Mouse (Mus musculus): ENCODE measurements around the gene Pgf.
A peak's percentile ranks its signal among the peaks of the same experiment; 100 is the strongest.

Pgf gene

DNA sequence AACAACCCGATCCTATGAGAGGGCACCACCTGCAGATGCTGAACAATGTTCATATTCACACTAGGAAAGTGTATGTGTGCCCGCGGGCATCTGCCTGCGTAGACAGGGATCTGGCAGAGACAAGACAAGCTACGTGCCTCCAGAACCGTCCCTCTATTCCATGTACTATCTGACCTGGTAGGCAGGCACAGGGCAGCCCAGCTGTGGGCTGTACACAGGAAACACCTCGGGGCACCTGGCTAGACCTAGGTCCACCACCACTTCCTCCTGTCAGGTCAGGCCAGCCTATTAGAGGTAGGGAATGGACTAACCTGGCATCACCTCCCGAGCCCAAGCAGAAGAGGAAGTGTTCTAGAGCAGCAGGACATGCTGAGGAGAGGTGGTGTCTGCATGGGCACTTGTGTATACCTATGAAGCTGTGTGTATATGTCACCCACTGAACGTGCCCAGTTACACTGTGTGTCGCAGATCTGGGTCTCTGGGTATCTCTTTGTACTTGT is at the start of gene Pgf:
Gene Pgf (minus strand): TSS at position 51 of the 500 bp plus-strand sequence.
- DNase-seq (ENCODE audit: low read depth in 1 of 2, low spot score in 2 of 2) = no peak

DNA sequence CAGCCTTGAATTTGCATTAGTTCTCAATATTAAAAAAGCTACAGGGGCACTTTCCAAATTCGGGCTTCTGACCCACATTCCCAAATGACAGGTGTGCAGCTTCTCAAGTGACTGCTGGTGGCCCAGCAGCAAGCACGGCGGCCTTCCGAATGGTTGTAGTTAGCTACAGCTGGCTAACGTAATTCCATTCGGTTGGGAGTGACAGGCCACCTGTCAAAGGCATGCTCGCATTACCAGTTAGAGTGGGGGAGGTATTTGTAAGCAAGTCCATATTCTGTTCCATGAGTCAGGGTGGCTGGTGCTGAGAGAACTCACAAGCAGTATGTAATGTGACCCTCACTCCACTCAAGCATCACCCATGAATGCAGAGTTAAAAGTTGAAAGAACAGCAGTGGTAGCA is 49.6 kb upstream of the Pgf start:
- no peak for DNase-seq (ENCODE audit: low read depth in 1 of 2, low spot score in 2 of 2)

DNA sequence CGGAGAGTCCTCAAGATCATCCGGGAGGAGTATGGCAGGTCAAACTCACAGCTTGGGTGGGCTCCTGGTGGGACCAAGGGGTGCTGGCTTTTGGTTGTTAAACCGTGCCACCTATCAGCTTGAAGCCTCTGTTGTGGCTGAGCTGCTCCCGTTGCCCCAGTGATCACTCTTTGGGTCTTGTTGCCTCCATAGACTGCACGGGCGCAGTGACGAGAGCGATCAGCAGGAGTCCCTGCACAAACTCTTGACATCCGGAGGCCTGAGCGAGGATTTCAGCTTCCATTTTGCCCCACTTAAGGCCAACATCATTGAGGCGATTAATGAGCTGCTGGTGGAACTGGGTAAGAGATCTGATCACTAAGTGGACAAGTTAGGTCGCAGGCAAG is 42.3 kb upstream of the Pgf start:
- no peak for DNase-seq (ENCODE audit: low read depth in 1 of 2, low spot score in 2 of 2)

DNA sequence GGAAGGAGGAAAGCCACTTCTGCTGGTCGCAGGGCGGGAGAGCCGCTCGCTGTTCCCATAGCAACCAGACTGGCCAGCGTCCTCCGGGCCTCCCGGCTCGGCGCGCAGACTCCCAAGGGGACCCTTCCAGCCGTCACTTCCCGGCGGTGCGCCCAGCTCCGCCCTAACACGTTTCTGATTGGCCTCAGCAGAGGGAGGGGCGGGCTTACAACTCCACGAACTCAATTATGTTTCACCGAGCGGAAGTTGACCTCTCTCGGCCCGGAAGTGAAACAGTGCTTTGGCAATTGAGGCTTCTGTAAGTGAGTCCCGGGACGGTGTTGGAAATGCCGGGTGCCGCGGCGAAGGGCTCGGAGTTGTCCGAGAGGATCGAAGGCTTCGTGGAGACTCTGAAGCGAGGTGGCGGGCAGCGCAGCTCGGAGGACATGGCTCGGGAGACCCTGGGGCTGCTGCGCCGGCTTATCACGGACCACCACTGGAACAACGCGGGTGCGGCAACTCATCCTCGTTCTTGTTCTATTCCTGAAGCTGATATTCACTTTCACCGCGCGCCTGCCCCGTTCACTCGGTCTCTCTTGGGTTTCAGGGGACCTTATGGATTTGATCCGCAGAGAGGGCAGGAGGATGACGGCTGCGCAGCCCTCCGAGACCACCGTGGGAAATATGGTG is 41.8 kb upstream of the Pgf start, which contains the start of gene Eif2b2:
Gene Eif2b2 (plus strand): TSS at position 246 of the 669 bp plus-strand sequence.
- peak; percentile 91 for DNase-seq (ENCODE audit: low read depth in 1 of 2, low spot score in 2 of 2)

DNA sequence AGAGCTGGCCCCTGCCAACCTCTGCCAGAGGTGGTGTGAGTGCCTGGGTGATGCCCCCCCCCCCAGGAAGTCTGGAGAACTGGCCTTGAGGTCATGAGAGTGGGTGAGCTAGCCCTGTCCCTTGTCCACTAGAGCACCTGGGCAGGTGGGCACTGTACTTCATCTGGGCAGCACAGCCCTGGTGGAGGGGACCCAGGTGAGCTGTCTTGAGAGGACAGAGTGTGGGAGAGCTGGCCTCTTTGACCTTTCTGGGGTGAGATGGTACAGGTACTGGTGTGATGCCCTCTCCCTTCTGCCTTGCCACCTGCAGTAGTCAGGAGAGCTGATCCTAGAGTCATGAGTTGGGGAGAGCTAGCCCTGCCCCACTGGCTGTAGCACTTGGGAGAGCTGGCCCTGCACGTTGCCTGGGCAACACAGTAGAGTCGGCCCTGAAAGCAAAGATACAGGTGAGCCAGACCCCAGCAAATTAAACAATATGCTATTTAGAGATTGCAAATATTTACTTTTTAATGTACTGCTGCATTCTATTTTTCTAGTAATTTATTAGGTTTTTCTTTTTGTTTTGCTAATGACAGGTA is 40.2 kb upstream of the Pgf start:
- DNase-seq (ENCODE audit: low read depth in 1 of 2, low spot score in 2 of 2) = no peak

DNA sequence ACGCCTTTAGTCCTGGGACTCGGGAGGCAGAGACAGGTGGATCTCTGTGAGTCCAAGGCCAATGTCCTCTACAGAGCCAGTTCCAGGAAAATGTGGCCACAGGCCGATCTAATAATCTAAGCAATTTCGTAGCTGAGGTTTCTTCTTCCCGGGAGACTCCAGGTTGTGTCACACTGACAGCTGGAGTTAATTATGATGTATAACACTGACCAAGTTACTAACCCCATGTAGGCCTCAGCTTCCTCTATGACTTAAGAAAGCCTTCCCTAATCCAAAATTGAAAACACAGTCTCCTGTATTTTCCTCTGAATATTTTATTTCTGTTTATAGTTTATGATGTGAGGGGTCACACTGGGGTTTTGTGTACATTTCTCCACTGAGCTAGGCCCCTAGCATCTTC is 37.4 kb upstream of the Pgf start:
- DNase-seq (ENCODE audit: low read depth in 1 of 2, low spot score in 2 of 2) = no peak

DNA sequence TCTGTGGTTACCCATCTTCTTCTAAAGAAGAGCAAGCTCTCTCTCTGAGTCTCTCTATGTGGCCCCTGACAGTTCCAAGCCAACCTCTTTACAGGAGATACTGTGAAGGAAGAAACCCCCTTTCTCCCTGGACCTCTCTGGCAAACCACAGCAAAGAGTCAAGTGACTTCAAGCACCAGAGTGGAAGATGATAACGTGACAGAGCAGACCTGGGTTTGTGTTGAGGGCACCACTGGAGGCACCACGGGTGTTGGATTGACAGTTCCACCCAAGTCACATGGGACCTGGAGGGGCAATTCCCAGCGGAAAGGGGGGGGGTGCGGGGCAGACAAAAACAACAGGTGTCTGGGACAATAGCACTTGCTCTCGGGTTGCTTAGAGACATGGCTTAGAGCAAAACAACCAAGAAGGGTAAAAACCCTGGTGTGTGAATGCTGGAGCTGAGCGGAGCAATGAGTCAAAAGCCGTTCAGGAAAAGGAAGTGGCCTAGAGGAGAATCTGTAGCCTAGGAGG is 31.2 kb upstream of the Pgf start:
- no peak for DNase-seq (ENCODE audit: low read depth in 1 of 2, low spot score in 2 of 2)

DNA sequence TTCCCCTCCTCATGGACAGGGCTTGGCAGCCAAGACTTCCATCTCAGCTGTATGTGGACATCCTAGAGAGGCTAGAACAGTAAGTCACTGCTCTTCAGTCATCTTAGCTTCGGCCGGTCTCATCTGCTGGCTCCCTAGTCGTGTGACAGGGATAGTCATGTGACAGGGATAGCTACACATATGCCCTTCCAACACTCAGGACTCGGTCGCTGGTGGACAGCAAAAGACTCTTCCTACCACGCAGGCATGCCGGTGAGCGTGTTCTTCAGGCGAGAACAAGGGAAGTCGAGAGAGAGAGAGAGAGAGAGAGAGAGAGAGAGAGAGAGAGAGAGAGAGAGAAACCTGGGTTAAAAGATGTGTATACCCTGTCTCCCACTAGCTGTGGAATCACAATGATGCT is 27.8 kb upstream of the Pgf start:
- DNase-seq (ENCODE audit: low read depth in 1 of 2, low spot score in 2 of 2) = no peak

DNA sequence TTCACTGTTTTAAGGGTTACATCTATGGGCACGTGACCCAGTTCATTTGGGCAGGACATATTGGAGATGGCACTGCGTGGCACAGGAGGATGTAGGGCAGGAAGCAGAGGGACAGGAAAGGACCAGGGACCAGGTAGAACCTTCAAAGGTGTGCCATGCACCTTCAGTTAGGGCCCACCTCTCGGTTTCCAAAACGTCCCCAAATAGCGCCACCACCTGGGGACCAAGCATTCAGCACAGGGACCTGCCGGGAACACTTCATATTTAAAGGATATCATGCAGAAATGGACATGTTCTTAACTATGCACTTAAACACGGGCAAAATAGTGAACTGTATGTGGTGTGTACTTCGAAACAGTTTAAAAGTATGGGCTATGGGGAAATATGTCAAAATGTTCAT is 26.5 kb upstream of the Pgf start:
- DNase-seq (ENCODE audit: low read depth in 1 of 2, low spot score in 2 of 2) = no peak

DNA sequence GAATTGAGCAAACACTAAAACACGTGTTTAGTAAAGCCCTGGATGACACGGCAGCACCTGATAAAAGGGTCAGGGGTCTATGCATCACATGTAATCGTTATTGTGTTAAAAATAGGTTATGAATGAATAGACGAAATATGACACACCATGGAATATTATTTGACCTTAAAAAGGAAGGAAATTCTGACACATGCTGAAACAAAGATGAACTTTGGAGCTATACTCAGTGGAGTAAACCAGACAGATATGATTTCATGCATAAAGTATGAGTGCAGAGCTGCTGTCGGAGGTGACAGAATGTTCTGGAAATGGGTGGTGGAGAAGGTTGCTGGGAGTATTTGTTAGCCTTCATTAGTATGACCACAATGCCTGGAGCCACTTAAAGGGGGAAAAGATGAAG is 26.1 kb upstream of the Pgf start:
- no peak for DNase-seq (ENCODE audit: low read depth in 1 of 2, low spot score in 2 of 2)

DNA sequence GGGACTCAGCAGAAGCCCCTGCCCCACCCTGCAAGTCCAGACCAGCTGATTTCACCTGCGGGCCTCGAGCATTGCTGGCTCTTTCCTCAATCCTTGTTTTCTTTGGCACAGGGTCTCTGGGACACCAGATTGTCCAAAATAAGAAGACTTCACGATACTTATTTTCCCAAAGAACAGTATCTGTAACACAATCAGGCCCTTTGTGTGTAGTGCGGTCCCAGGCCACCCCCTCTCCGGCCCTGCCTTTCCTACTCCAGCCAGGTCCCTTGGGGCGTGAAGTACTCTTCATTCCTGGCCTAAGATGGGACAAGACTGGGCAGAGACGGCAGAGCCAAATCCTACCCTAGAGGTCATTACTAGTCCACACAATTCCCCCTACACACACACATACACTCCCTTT is 24.6 kb upstream of the Pgf start:
- no peak for DNase-seq (ENCODE audit: low read depth in 1 of 2, low spot score in 2 of 2)

DNA sequence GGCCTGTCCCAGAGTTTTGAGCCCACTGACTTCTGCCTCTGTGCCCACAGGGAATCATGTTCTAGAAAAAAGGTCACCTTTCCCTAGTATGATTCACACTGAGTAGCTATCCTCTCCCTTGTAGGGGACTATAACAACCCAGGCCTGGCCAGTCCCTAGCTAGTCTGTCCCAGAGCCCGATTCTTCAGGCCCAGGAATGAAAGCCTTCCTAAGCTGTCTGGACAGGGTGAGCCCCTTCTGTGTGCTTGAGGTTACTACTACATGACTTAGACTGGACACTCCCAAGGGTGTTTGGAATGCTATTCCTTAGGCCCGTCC is 24.2 kb upstream of the Pgf start:
- no peak for DNase-seq (ENCODE audit: low read depth in 1 of 2, low spot score in 2 of 2)

DNA sequence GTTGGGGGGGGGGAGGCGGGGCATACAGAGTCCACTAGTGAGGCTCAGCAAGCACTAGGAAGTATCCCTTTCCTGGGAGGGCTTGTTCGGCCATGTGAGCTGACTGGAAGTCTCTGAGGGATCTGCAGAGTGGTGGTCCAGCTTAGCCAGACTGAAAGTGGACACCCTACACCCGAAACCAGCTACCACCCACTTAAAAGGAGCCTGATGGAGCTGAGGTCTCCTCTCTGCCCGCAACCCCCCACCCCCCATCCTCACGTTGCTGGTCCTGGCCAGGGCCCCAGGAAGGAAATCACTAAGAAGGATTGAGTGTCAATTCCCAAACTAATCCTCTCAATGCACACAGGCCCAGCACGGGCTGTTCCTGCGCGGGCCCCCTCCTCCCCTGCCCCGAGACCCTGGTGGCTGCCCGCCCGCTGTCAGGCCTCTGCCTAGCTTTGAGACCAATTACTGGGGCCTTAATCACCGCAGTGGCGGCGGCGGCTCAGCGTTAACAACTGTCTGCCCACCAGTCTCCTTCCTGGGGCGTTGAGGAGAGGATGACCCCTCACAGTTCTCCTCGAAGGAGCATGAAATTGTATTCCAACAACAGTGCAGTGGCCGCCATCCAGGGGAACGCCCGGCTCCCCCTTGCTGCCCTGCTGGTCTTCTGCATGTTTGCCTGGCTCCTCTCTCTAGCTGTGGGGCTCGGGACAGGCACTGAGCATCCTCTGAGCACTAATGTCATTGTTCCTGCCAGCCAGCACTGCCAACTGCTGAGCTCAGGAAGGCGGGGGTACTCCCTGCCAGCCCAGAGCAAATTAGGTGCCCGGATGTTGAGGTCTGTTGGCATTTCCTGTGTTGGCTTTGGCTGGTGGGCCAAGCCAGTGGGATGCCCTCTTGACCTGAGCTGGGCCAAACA is 23.6 kb upstream of the Pgf start:
- DNase-seq (ENCODE audit: low read depth in 1 of 2, low spot score in 2 of 2) = no peak

DNA sequence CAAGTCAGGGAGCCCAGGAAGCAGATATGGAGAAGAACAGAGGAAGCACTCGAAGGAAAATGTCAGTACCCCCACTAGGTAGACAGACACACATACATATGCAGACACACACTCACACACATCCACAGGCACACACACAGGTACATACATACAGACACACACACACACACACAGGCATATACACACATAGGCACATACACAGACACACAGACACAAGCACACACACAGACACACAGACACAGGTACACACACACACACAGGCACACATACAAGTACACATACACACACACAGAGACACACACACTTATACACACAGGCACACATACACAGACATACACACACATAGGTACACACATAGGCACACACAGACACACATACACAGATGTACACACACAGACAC is 22.4 kb upstream of the Pgf start:
- DNase-seq (ENCODE audit: low read depth in 1 of 2, low spot score in 2 of 2) = no peak

DNA sequence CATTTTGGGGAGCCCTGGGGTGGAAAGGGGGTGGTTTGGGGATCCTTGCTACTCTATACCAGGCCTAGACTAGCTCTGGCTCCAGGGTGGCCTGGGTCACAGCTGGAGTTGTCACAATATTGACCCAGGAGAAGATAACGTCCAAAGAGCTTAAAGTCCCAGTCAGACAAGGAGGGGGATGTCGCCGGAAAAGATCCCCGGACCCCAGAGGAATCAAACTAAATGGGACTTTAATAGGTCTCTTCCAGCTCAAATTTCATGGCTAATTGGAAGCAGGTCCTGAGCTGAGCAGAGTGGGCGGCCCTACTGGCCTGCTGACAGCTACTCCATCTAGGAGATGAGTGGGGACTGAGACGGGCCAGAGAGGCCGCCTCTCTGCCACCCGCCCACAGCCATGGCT is 20.3 kb upstream of the Pgf start:
- DNase-seq (ENCODE audit: low read depth in 1 of 2, low spot score in 2 of 2) = no peak

DNA sequence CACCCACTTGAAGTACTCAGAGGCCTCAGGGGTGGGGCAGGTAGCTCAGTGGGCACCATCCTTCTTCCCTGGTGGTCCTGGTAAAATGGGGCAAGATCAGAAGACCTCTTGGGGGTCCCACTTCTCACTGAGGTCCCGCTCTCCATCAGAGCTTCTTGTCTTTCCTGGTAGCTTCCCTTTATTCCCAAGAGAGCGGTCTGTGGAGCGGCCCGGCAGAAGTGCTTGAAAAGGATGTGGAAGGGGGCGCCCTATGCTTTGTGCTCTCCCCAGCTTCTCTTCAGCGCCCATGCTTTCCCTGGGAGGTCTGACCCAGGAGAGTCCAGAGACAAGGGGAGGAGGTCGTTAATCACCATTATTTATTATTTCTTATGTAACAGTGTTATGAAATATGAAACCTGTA is 19.8 kb upstream of the Pgf start:
- DNase-seq (ENCODE audit: low read depth in 1 of 2, low spot score in 2 of 2) = no peak

DNA sequence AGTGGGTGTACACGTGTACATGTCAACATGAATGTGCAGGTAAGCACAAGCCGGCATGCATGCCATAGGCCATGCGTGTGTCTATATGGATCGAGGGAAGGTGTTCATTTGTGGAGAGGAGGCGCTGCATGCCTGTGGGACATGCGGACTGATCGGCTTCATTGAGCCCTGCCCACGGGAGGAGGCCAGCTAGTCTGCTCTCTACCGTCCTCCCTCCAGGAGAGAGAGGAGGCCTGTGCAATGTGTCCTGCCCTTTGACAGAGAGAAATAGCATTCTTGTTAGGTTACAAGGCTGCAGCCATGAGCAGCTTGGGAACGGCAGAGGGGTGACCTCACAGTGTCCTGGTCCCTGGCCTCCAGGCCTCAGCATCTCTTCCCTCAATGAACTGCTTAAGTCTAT is 18.6 kb upstream of the Pgf start:
- no peak for DNase-seq (ENCODE audit: low read depth in 1 of 2, low spot score in 2 of 2)

DNA sequence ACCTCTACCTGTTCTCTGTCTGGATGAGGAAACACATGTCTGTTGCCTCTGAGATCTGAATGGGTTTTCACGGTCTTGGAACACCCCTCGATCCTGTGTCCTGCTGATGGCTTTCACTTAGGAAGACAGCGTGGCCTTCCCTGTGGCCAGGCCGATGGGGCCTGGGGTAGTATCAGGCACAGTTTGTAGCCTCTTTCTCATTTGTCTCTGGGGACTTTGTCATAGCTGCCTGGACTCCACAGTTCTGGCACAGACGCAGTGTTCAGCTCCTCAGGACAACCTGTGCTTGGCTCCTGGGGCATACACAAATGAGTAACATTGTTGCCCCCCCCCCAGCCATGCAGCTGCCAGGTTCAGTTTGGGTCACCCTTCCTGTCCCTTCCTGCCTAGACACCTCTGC is 17.5 kb upstream of the Pgf start:
- DNase-seq (ENCODE audit: low read depth in 1 of 2, low spot score in 2 of 2) = no peak

DNA sequence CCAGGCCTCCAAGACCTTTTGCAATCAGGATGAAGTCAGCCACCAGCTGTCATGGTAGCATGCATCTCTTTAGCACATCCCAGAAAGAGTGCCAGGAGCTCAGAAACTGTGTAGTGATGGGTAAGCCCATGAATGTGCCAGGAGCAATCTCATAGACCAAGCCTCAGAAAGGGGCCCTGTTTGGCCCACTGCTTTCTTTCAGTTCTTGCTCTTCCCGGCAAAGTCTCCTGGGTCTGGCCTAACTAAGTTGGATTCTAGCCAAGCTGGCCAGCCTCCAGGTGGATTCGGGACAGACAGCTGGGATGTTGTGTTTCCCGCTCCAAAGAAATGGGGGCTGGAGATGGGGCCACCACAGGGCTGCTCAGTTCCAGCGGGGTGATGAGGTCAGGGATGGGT is 17.0 kb upstream of the Pgf start:
- DNase-seq (ENCODE audit: low read depth in 1 of 2, low spot score in 2 of 2) = no peak

DNA sequence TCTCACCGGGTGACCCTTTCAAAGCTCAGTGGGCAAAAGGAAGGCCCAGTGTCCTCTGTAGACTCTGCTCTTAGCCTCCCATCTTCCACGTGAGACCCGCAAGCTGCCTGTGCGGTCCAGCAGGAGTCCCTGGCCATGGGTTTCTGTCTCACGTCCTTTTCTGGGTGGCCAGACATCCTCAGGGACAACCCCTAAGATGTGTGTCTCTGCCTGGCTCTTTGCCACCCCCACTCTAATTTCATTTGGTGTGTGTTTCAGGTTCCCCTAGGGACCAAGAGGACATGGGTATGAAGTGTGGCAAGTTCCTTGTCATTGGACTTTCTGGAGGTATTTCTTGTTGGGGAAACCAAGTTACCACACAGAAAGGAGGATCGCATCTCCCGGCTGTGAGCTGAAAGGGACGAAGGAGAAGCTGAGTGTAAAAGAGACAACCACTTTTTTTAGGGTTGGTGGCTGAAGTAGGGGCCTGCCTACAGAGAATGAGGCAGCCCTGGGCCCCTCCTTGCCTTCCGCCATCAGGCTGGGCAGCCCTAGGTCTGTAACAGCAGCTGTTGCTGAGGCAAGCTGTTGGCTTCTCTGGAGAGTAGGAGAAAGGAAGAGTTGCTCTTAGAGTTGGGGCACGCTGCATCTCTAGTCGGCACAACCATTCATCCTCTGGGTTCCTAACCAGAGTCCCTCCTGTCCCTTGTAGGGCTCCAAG is 16.5 kb upstream of the Pgf start:
- DNase-seq (ENCODE audit: low read depth in 1 of 2, low spot score in 2 of 2) = no peak

DNA sequence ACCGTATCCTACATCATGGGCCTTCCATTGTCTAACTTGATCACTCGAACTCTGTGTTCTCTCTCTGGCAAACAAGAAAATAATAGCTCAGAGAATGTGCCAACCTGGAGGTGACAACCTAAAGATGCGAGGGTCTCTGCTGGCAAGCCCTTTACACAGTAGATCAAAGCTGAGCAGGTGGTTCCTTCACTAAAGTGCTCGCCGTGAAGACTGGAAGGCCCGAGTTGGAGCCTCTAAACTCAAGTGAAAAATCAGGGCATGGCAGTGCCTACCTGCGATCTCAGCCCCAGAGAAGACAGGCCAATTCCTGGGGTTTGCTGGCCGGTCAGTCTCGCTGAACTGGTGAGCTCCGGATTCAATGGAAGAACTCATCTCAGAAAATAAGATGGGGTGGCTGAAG is 15.6 kb upstream of the Pgf start:
- no peak for DNase-seq (ENCODE audit: low read depth in 1 of 2, low spot score in 2 of 2)

Data from monocyte, adult 2 months (primary cell).